Mouse (Mus musculus): Measurements from ENCODE around the gene Fam117a.

The Fam117a gene

GRCm38 (mm10) chr11:95367011-95367735 lies 30.4 kb downstream of the Fam117a start:
- no peak for DNase-seq

DNA sequence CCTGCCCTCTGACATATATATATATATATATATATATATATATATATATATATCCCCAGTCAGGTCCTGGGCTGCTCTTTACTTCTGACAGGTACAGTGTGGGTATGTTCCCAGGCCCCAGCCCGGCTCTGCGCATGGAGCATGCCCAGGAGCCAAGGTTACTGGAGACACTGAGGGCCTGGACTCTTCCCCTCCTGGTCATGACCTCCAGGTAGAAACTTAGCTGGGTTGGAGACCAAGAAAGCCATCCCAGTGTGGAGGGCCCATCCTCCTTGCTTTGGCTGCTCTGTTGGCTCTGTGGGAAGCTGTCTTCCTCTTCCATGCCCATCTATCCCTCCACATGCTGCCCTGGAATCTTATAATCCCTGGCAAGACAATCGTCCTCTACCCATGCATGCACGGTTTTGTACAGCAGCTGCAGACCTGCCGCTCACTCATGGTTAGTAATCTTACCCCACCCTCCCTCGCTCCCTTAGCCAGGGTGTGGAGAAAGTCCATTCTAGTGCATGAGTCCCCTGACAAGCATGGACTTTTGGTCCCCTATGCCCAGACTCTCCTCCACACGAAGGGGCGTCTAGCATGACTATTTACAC lies 31.5 kb downstream of the Fam117a start:
- no peak for DNase-seq

DNA sequence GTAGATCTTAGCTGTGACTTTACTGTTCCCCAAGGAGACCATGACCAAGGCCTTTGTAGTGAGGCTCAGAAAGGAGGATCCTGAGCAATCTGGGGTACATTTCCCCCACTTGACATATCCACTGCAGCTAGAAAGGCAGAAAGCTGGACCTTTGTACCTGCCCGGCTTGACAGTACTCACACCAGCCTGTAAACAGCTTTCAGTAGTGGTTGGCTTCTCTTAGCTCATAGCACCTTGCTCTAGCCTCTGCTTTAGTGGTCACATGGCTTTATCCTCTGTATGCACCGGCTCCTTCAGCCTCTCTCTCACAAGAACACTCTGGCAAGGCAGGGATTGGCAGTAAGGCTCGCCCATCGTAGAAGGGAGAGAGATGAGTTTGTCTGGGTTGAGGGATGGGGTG lies 32.1 kb downstream of the Fam117a start:
- no peak for DNase-seq

DNA sequence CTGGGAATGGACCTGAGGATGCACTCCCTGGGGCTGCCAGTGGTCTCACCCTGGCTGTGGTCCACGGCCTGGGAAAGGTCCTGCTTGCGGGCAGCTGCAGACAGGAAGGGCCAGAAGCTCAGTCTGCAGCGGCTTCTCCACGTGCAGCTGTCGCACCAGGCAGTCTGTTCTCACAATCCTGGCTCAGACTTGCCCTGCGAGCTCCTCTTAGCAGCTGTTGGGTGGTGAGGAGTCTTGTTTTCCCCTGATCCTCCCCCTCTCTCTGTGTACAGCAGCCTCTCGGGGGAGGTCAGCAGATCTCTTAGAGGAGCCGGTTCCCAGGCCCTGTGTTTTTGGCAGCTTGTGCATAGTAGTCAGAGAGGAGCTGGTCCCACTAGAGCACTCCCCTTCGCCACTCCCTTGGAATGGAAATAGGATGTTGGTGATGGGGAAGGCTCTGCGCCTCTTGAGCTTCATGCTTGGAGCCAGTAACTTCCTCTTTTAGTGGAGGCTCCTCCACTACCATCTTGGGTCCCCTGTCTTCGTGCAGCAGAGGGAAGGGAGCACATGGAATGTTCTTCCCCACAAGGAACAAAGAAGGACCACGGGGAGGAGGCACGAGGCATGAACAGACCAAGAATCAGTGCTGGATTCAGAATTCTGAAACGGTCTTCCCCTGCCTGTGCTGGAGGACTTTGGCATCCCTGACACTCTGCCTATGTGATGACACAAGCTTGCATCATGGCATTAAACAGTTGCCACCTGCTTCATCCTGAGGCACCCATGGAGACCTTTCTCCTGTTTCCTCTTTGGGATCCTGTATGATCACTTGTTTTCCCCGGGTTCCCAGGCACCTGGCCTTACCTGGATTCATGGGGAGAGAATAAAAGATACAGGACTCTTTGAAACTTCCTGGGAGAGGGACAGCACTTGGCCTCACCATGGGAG lies 33.4 kb downstream of the Fam117a start:
- DNase-seq, result no peak

- DNase-seq, result no peak
Measured at GRCm38 (mm10) chr11:95371182-95371581, 34.4 kb downstream of the Fam117a start.

DNA sequence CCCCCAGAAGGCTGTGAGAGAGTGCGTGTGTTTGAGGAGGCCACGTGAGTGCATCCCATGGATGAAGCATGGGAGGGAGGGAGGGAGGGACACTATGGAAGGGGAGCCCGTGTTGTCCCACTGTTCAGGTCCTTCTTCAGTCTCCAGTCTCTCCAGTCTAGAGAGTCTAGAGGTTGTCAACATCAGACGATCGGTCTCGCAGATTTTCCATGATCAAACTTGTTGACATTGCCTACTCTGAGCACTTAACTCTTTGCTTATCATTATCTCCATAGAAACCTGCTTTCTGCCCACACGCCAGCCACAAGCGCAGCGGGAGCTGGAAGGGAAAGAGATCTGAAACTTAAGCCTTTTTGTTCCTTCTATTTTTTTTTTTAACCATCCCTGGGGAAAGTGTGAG lies 42.1 kb downstream of the Fam117a start:
- DNase-seq, result no peak

GRCm38 (mm10) chr11:95379552-95379951 lies 42.7 kb downstream of the Fam117a start:
- DNase-seq, result no peak

GRCm38 (mm10) chr11:95380711-95381110 lies 43.9 kb downstream of the Fam117a start:
- DNase-seq, result no peak

DNA sequence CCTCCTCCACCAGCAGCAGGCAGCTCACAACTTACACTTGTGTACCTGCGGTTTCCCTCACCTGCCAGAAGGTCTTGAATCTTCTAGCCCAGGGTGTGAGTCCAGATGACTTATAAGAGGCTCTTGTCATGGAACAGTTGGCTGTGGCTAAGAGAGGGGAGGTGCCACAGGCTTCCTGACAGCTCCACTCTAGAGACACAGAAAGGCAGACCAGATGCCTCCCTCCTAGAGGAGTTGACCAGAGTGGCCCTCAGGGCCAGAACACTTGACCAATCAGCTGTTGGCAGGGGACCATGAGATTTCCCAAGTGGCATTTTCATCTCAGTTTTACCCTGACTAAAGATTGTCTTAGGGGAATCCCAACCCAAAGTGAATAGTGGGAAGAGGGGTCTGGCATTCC lies 44.3 kb downstream of the Fam117a start:
- DNase-seq, result no peak

DNA sequence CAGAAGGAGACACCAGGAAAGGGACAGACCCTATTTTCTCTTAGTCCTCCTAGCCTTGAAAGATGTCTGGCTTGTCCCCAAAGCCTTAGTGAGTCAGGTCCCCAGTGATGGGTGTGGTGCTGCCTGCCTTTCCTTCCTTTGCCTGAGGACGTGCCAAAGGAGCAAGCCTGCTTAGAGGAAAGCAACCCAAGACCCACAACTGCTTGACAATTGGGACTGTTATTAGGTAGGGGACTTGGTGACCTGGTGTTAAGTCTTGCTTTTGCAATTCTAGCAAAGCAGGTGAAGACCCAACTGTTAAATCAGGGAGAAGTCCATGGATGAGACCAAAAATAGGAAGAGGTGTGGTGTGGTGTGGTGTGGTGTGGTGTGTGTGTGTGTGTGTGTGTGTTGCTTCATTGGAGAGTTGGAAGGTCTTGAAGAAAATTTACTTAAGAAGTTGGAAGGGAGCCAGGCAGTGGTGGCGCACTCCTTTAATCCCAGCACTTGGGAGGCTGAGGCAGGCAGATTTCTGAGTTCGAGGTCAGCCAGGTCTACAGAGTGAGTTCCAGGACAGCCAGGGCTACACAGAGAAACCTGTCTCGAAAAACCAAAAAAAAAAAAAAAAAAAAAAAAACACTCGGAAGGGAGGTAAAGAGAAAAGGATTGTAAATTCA lies 46.6 kb downstream of the Fam117a start:
- DNase-seq, result no peak

GRCm38 (mm10) chr11:95384004-95384318 lies 47.1 kb downstream of the Fam117a start:
- no peak for DNase-seq

DNA sequence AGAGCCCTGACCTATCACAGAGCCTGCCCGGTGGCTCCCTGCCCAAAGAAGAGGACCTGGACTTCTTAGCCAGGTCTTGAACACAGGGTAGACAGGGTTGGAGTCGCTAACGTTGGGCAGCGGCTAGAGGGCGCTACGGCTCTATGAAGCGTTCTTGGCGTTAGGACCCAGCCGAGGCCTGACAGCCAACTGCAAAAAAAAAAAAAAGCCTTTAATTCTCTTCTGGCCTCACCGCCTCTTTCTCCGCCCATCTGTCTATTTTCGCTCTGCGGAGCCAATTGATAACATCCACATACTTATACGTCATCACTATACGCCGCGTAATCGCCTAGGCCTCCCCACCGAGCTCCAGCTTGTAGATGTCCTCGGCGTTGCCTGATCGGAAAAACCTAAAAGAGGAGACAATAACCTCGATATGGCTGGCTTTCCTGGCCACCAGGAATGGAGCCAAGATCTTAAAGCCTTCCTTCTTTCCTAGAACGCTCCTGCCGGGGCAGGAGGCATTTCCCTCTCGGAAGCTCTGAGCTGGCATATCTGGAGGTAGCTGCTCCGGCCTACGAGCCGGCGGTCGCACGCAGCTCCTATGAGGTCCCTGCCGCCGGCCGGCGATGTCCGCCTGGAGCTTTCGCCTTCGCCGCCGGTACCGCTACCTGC lies 47.6 kb downstream of the Fam117a start, which contains the start of gene Slc35b1:
TSS of gene Slc35b1 (plus strand) at position 374 of the 654 bp plus-strand sequence.
- DNase-seq, result peak; percentile 95

GRCm38 (mm10) chr11:95384973-95385320 lies 48.1 kb downstream of the Fam117a start:
- no peak for DNase-seq

- DNase-seq, result no peak
Measured at GRCm38 (mm10) chr11:95387354-95387753, 50.5 kb downstream of the Fam117a start.

GRCm38 (mm10) chr11:95389006-95389405 lies 52.2 kb downstream of the Fam117a start:
- no peak for DNase-seq

DNA sequence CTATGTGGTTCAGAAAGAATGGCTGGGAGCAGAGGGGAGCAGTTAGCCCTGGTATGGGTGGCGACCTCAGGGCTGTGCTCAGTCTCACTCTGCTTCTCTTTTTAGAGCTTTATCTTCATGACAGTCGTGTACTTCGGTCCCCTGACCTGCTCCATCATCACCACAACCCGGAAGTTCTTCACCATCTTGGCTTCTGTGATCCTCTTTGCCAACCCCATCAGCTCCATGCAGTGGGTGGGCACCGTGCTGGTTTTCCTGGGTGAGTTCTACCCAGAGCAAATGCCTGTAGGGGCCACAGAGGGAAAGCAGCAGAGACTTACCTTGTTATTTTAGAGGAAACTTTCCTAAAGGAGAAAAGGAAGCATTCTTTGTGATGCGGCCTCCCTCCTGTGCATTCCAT lies 53.6 kb downstream of the Fam117a start:
- DNase-seq, result no peak

DNA sequence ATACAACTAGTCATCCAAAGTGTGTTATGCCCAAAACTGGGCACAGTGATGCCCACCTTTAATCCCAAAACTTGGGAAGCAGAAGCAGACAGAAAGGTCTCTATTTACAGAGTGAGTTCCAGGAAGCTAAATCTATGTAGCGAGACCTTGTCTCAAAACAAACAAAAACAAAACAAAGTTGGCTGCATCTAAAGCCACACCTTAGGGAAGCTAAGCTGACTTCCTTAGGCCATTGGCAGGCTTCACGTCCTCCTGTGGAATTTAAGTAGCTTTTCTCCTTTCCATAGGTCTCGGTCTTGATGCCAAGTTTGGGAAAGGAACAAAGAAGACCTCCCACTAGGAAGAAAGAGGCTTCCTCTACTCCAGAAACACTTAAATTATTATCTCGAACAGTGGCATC lies 54.4 kb downstream of the Fam117a start:
- no peak for DNase-seq

DNA sequence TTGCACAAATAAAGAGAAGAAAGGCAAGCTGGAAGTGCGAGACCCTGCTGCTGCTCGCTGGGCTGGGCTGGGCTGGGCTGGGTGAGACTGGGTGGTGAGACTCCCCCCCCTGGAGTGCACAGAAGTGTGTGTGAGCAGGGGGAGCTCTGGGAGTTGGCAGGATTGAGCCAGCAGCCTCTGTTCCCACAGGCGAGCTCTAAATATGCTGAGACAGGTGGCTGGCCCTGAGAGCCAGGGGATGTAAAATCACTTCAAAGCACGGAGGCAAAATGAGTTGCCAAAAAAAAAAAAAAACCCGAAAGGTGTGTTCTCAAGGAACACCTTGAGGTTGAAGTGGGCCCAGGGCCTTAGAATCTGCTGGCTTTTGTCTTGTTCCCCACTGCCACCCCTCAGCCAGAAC lies 54.9 kb downstream of the Fam117a start:
- no peak for DNase-seq

GRCm38 (mm10) chr11:95392223-95392667 lies 55.4 kb downstream of the Fam117a start:
- DNase-seq, result peak; percentile 63

DNA sequence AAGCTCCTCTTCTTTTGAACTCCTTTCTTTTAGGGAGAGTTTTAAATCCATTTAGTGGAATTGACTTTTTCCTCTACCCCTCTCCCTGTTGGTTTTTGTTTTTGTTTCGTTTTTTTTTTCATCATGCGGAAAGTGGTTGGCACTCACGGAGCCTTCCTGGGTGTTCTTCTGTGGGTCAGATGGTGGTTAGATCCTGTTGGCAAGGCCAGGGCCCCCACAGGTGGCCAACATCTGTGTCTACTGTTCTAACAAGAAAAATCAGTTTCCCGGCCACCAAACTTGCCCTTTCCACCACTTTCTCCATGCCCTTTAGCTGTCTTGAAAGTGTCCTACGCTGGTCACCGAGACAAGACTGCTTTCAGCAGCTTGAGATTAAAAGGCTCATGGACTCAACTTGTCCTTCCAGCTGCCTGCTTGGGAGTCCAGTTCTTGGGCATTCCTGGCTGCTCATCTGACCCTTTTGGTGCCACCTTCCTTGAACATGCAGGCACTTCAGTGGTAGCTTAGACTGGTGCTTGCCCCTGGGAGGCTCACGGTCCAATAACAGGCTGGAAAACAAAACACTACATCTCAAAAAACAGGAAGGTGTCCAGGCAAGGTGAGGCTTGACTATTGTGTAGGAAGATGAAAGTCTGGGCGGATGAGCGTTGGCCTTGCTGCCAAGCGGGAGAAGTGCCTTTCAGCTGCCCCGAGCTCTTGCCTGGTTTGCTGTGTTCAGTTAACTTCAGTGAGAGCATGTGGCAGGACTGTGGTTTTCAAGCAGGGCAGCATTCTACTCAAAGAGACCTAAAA lies 56.1 kb downstream of the Fam117a start:
- no peak for DNase-seq

DNA sequence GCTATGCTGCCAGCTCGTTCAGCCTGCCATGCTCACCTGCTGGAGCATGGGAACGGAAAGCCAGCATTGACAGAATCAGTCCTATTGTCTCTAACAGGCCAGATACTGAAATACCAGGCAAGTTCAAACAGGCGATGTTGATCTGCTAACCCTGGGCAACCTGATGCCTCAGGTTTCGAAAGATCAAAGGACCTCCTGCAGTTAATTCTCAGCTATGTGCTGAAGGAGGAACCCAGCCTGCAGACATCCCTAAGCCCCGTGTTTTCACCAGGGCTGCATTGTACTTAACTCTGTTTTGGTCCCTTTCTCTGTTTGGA lies 56.6 kb downstream of the Fam117a start:
- DNase-seq, result no peak

DNA sequence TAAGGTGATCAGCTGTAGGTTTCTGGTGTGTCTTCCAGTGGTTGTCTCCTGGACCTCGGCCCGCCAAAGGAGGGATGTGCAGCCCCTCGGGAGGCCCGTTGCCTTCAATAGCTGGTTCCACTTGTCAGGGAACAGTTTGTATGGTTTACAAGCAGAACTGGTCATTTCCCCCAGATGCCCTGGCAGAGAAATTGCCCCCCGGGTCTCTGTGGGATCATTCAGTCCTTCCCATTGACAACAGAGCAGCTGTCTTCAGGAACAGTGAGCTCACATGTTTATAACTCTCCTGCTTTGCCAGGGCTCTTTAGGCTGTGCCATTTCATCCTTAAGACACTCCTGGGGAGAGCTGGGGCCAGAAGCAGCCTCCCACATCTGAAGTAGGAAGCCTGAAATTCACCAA lies 57.3 kb downstream of the Fam117a start:
- no peak for DNase-seq
